Mouse (Mus musculus): ENCODE results near the gene Sfxn2. TPM values are rescaled to one million over a fixed set of nuclear protein-coding genes. Genes with fewer than 3 reads are reported as not detected.

Sfxn2 gene
- polyA plus RNA-seq, 1 experiment from 2014 or later, result 8.9 TPM

DNA sequence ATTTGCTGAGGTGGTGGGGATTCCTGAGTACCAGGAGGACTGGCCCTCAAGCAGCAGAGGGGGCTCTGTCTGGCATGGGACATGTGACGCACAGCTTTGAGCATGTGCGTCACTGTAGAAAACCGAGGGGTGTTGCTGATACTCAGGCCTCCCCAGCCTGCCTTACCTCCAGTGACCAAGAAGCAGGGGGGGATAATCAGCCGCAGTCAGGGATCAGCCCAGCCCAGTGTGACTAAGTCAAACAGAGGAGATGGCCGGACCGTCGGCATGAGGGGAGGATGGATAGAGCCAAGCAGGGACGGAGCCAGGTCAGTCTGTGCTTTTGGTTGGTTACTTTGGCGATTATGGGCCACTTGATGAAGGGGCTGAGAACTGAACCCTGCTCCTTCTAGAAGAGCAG is 58.5 kb downstream of the Sfxn2 start:
- Histone ChIP-seq H3K27me3 (replicated peaks) (no peaks in the 10 kb centered on the region), H3K4me1 (replicated peaks) (peaks cover 91% of the 10 kb centered on the region), H3K4me3 (no peak overlapping the region), H3K36me3 (peaks cover 21% of the 10 kb centered on the region), H3K9ac (no peak overlapping the region), H3K27ac (ENCODE audit: poor library complexity, severe bottlenecking) (no peak overlapping the region), H3K9me3 (replicated peaks) (no peaks in the 10 kb centered on the region), H3K4me2 (no peak overlapping the region)
- WGBS, result 72% methylated on average over 9 of the region's 9 CpGs
- no peak for ATAC-seq (ENCODE audit: insufficient number of reproducible peaks, low FRiP score)

DNA sequence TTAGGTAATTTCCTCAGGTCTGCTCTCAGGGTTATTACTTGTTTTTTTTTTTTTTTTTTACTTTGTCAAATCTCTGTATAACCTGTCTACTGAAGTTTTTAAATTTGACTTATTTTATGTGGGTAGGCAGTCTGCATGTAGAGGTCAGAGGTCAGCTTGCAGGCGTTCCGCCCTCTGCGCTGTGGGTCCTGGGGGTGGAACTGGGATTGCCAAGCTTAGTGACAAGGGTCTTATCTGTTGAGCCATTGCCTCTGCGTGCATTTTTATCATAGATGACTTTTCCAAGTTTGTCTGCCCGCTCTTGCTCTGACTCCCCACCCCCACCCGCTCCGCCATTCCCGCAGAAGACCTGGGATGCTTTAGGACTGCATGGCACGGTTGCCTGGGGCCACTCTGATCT is 62.6 kb downstream of the Sfxn2 start:
- no peak for ATAC-seq (ENCODE audit: insufficient number of reproducible peaks, low FRiP score)
- H3K27ac ChIP-seq (ENCODE audit: poor library complexity, severe bottlenecking), result peak overlapping the region; percentile 57
- H3K36me3 ChIP-seq, result peaks cover 34% of the 10 kb centered on the region
- H3K4me2 ChIP-seq, result peak overlapping the region; percentile 24; the same call in 1 of the 2 replicates
- peaks cover 89% of the 10 kb centered on the region for H3K4me1 ChIP-seq (replicated peaks)
- 15% methylated on average over 9 of the region's 9 CpGs for WGBS
- no peaks in the 10 kb centered on the region for H3K9me3 ChIP-seq (replicated peaks)
- H3K27me3 ChIP-seq (replicated peaks), result no peaks in the 10 kb centered on the region
- H3K4me3 ChIP-seq, result no peak overlapping the region
- H3K9ac ChIP-seq, result no peak overlapping the region

DNA sequence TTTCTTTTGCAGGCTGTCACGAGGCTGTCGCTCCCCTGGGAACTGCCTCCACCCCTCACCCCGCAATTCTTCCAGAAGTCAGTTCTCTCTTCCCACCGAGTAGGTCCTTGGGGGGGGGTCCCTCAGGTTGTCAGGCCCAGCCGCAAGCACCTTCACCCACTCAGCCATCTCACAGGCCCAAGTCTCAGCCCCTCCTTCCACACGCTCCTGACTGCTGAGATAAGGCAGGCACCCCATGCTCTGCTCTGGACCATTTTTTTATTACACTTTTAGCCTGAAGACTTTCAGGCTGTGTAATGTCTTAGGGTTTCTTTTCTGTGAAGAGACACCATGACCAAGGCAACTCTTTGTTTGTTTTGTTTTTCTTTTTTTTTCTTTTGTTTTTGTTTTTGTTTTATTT is 64.4 kb downstream of the Sfxn2 start:
- Histone ChIP-seq H3K36me3 (peaks cover 21% of the 10 kb centered on the region), H3K9ac (no peak overlapping the region), H3K9me3 (replicated peaks) (no peaks in the 10 kb centered on the region), H3K27me3 (replicated peaks) (no peaks in the 10 kb centered on the region), H3K4me2 (no peak overlapping the region), H3K4me1 (replicated peaks) (peaks cover 89% of the 10 kb centered on the region), H3K4me3 (no peak overlapping the region), H3K27ac (ENCODE audit: poor library complexity, severe bottlenecking) (no peak overlapping the region)
- no peak for ATAC-seq (ENCODE audit: insufficient number of reproducible peaks, low FRiP score)
- 56% methylated on average over 6 of the region's 6 CpGs for WGBS

DNA sequence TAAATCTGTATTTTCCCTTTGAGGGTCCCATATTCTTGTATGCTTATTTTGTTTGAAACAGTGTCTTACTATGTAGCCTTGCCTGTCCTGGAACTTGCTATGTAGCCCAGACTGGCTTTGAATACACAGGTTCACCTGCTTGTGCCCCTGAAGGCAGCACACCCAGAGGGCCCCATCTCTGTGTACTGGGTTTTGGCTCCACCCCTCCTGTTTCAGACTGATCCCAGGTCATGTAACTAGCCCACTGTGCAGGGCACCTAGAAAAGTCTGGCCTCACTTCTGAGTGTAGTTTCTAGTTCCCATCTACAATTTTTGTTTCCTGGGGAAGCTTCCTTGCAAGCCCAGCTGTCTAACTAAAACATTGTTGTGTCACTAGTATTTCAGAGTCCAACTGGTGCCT is 65.9 kb downstream of the Sfxn2 start:
- Histone ChIP-seq H3K27ac (ENCODE audit: poor library complexity, severe bottlenecking) (0 out of 2 replicates have a peak overlapping the region, but pooled peaks have one; percentile 2), H3K4me3 (no peak overlapping the region), H3K36me3 (peaks cover 17% of the 10 kb centered on the region), H3K4me2 (no peak overlapping the region), H3K4me1 (replicated peaks) (peaks cover 93% of the 10 kb centered on the region), H3K9ac (no peak overlapping the region), H3K9me3 (replicated peaks) (no peaks in the 10 kb centered on the region), H3K27me3 (replicated peaks) (no peaks in the 10 kb centered on the region)
- ATAC-seq (ENCODE audit: insufficient number of reproducible peaks, low FRiP score), result no peak

DNA sequence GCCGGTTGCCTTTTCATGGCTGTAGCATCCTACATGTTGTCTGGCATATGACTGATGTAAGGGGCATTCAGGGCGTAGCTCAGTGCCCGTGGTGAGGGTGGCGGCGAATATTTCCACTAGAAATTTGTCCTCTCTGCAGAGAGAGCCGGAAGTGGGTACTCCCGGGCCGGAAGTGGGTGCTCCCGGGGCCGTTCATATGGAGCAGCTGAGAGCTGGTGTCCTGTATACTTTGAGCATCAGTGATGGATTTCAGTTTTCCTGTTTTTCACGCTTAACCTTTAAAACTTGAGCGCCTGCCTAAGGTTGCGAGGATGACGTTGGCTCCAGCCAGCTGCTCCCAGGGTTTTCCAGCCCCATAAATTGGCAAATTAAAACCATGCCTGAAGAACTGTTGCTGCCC is 66.3 kb downstream of the Sfxn2 start:
- no peaks in the 10 kb centered on the region for H3K27me3 ChIP-seq (replicated peaks)
- WGBS, result 83% methylated on average over 14 of the region's 14 CpGs
- no peaks in the 10 kb centered on the region for H3K9me3 ChIP-seq (replicated peaks)
- no peak overlapping the region for H3K9ac ChIP-seq
- ATAC-seq (ENCODE audit: insufficient number of reproducible peaks, low FRiP score), result no peak
- peaks cover 17% of the 10 kb centered on the region for H3K36me3 ChIP-seq
- H3K4me2 ChIP-seq, result no peak overlapping the region
- peak overlapping the region; percentile 26; the same call in 1 of the 2 replicates for H3K27ac ChIP-seq (ENCODE audit: poor library complexity, severe bottlenecking)
- H3K4me1 ChIP-seq (replicated peaks), result peaks cover 93% of the 10 kb centered on the region
- no peak overlapping the region for H3K4me3 ChIP-seq

DNA sequence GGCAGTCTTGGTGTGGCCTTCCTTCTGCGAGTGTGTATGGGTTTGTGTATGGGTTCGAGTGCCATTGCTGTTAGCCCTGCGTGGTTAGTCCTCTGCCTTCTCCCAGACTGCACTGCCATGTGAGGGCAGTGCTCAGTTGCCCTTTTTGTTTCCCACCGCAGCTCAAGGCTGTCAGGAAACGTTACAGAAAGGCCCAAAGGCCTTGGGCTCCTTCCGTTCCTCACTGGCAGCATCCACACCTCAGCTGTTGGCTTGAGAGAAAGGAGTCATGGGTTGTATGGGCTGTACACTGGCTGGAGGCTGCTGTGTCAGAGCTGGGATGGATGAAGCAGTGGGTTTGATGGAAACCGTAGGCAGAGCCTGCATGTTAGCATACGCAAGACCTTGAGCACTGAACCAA is 67.6 kb downstream of the Sfxn2 start:
- peaks cover 94% of the 10 kb centered on the region for H3K4me1 ChIP-seq (replicated peaks)
- peak overlapping the region; percentile 96 for H3K27ac ChIP-seq (ENCODE audit: poor library complexity, severe bottlenecking)
- no peak overlapping the region for H3K4me3 ChIP-seq
- WGBS, result 83% methylated on average over 8 of the region's 8 CpGs
- H3K36me3 ChIP-seq, result peaks cover 18% of the 10 kb centered on the region
- H3K27me3 ChIP-seq (replicated peaks), result no peaks in the 10 kb centered on the region
- ATAC-seq (ENCODE audit: insufficient number of reproducible peaks, low FRiP score), result no peak
- H3K4me2 ChIP-seq, result no peak overlapping the region
- H3K9ac ChIP-seq, result peak overlapping the region; percentile 28; the same call in 1 of the 2 replicates
- H3K9me3 ChIP-seq (replicated peaks), result no peaks in the 10 kb centered on the region

DNA sequence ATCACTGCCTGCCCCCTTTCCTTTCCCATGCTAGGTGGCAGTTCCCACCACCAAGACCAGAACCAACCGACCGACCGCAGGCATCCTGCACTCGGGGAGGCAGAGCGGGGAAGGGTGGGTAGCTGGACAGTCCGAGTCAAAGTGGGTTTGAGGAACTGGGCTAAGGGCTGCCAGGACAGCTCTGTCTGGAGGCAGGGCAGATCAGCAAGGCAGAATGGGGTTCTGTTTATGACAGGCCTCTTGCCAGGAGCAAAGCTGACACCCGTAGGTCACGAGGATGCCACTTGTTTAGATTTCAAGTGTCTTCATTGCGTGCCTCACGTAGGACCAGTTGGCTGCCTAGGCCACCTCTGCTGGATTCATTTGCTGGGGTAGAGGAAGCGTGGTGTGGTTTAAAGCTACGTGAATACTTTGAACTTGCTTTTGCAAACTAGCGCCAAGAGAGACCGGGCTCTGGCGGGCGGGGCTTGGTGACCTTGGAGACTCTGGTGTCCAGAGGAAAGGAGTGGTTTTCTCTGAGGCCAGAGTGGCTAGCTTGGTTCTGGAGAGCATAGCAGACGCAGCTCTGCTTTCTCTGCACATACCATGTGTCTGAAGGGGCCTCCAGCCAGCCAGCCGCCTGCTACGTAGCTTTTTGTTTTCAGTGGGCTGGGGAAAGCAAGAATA is 68.4 kb downstream of the Sfxn2 start:
- peak overlapping the region; percentile 28 for H3K9ac ChIP-seq
- H3K9me3 ChIP-seq (replicated peaks), result no peaks in the 10 kb centered on the region
- no peak overlapping the region for H3K4me3 ChIP-seq
- 0 out of 2 replicates have a peak, but pooled peaks have one; percentile 16 for ATAC-seq (ENCODE audit: insufficient number of reproducible peaks, low FRiP score)
- H3K27me3 ChIP-seq (replicated peaks), result no peaks in the 10 kb centered on the region
- WGBS, result 43% methylated on average over 19 of the region's 19 CpGs
- peaks cover 94% of the 10 kb centered on the region for H3K4me1 ChIP-seq (replicated peaks)
- H3K4me2 ChIP-seq, result peak overlapping the region; percentile 42
- peaks cover 25% of the 10 kb centered on the region for H3K36me3 ChIP-seq
- peak overlapping the region; percentile 96 for H3K27ac ChIP-seq (ENCODE audit: poor library complexity, severe bottlenecking)

DNA sequence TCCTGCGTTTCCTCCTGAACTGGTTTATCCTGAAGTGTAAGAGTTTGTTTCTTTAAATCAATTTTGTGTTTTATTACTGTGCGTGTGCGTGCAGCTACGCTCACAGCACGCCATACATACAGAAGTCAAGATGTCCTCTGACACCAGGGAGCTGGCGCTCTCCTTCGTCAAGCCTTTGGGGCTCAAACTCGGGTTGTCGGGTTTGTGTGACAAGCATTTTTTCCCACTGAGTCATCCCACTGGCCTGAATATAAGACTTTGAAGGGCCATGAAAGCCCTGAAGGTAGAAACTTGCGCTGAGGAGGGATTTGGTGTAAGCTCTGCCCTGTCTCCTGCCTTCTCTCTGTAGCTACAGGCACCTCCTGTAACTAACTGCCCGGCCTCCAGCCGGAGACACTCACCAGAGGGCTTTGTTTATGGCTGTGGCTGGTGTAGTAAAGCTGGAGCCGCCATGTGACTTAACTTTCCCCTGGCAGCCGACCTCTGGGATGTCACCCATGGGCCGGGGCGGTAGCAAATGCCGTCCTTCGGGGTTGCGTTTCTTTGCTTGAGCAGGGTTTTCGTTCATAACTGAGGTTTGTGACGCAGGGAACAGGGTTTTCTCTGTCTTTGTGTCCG is 69.1 kb downstream of the Sfxn2 start:
- peaks cover 27% of the 10 kb centered on the region for H3K36me3 ChIP-seq
- no peaks in the 10 kb centered on the region for H3K9me3 ChIP-seq (replicated peaks)
- H3K9ac ChIP-seq, result peak overlapping the region; percentile 28
- no peak for ATAC-seq (ENCODE audit: insufficient number of reproducible peaks, low FRiP score)
- no peak overlapping the region for H3K4me3 ChIP-seq
- H3K27ac ChIP-seq (ENCODE audit: poor library complexity, severe bottlenecking), result peak overlapping the region; percentile 96
- peak overlapping the region; percentile 42 for H3K4me2 ChIP-seq
- 53% methylated on average over 22 of the region's 22 CpGs for WGBS
- H3K4me1 ChIP-seq (replicated peaks), result peaks cover 95% of the 10 kb centered on the region
- no peaks in the 10 kb centered on the region for H3K27me3 ChIP-seq (replicated peaks)

DNA sequence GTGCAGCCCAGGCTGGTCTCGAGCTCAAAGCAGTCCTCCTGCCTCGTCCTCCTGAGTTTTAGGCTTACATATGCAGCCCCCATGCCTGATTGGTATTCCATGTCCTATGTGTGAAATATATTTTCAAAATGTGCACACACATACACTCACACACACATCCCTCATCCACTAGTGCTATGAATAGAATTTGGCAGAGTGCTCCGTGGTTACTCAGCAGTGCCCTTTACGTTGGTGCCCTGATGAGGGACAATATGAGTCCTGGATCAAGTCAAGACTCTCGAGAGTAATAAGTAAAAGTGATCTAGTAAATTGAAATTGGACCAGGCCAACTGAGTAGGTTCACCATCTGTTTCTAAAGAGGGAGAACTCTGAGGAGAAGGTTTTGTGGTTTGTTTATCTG is 70.1 kb downstream of the Sfxn2 start:
- peaks cover 91% of the 10 kb centered on the region for H3K4me1 ChIP-seq (replicated peaks)
- peak overlapping the region; percentile 57; the same call in 1 of the 2 replicates for H3K9ac ChIP-seq
- no peak overlapping the region for H3K4me3 ChIP-seq
- no peaks in the 10 kb centered on the region for H3K9me3 ChIP-seq (replicated peaks)
- H3K27me3 ChIP-seq (replicated peaks), result no peaks in the 10 kb centered on the region
- WGBS, result 59% methylated on average over 5 of the region's 5 CpGs
- peak overlapping the region; percentile 96 for H3K27ac ChIP-seq (ENCODE audit: poor library complexity, severe bottlenecking)
- H3K4me2 ChIP-seq, result peak overlapping the region; percentile 4; the same call in 1 of the 2 replicates
- peaks cover 26% of the 10 kb centered on the region for H3K36me3 ChIP-seq
- no peak for ATAC-seq (ENCODE audit: insufficient number of reproducible peaks, low FRiP score)

DNA sequence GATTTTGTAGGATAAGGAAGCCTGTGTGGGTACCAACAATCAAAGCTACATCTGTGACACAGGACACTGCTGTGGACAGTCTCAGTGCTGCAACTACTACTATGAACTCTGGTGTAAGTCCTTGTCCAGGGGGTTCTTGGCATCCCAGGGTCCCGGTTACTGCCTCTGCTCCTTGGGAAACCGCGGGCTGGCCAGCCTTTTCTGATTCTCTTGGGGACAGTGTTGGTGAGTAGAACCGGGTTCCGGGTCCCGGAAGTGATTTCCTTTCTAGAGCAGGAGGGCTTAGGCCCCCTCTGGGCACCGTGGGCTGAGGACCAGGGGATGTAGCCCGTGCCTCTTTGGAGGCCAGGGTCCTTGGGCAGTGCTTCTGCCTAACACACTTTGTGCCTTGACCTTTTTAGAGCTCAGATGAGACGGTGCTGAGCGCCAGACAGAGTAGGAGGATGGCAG is 71.2 kb downstream of the Sfxn2 start:
- Histone ChIP-seq H3K4me3 (no peak overlapping the region), H3K4me2 (peak overlapping the region; percentile 27), H3K4me1 (replicated peaks) (peaks cover 82% of the 10 kb centered on the region), H3K9ac (peak overlapping the region; percentile 6), H3K27me3 (replicated peaks) (no peaks in the 10 kb centered on the region), H3K27ac (ENCODE audit: poor library complexity, severe bottlenecking) (peak overlapping the region; percentile 96), H3K9me3 (replicated peaks) (no peaks in the 10 kb centered on the region), H3K36me3 (peaks cover 32% of the 10 kb centered on the region)
- WGBS, result 53% methylated on average over 10 of the region's 10 CpGs
- ATAC-seq (ENCODE audit: insufficient number of reproducible peaks, low FRiP score), result no peak; the same call in 1 of the 2 replicates

DNA sequence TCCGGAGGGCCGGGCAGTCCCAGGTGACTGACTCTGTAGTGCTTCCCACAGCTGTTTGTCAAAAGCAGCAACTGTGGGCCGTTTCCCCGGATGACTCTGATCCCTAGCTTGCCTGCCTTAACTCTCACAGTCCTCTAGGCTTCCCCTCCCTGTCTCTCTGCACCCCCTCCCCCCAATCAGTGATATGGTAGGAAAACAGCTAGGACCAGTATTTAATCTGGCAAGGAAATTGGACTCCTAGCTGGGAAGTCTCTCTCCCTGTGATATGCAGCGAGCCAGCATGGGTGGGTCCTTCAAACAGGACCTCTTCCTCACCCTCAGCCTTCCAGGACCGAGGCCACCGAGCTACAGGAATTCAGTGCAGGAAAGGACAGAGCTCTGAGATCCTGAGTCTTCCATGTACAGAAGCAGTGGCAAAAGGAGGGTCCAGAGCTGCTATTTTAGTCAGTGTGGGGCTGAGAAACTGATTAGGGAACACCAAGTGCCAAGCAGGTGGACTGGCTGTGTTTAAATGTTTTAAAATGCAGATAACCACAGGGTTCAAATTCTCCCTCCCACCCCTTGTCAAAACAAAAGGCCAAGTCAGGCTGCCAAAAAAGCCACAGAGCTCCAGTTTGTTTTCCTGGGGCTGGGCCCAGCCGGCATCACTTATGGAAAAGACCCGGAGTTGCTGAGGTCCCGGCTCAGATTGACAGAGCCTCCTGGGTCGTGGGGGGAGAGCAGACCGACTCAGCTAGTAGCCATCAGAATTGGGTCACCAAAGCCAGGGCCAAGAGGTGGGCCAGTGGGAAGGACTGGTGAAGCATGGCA is 71.8 kb downstream of the Sfxn2 start:
- WGBS, result 14% methylated on average over 12 of the region's 12 CpGs
- Histone ChIP-seq H3K36me3 (peaks cover 35% of the 10 kb centered on the region), H3K27ac (ENCODE audit: poor library complexity, severe bottlenecking) (peak overlapping the region; percentile 96), H3K4me3 (no peak overlapping the region), H3K27me3 (replicated peaks) (no peaks in the 10 kb centered on the region), H3K9ac (peak overlapping the region; percentile 6), H3K4me2 (peak overlapping the region; percentile 27), H3K9me3 (replicated peaks) (no peaks in the 10 kb centered on the region), H3K4me1 (replicated peaks) (peaks cover 75% of the 10 kb centered on the region)
- peak; percentile 79 for ATAC-seq (ENCODE audit: insufficient number of reproducible peaks, low FRiP score)

Measured in heart, embryonic 12.5 days (tissue).